Mouse (Mus musculus): ENCODE results near the gene B430306N03Rik.
A peak's percentile ranks its signal among the peaks of the same experiment; 100 is the strongest.
"Not testable (repeated sequence)": the region's sequence is repeated elsewhere in the genome, so short reads cannot be mapped to it uniquely, and the experiment has no call there.

B430306N03Rik gene

DNA sequence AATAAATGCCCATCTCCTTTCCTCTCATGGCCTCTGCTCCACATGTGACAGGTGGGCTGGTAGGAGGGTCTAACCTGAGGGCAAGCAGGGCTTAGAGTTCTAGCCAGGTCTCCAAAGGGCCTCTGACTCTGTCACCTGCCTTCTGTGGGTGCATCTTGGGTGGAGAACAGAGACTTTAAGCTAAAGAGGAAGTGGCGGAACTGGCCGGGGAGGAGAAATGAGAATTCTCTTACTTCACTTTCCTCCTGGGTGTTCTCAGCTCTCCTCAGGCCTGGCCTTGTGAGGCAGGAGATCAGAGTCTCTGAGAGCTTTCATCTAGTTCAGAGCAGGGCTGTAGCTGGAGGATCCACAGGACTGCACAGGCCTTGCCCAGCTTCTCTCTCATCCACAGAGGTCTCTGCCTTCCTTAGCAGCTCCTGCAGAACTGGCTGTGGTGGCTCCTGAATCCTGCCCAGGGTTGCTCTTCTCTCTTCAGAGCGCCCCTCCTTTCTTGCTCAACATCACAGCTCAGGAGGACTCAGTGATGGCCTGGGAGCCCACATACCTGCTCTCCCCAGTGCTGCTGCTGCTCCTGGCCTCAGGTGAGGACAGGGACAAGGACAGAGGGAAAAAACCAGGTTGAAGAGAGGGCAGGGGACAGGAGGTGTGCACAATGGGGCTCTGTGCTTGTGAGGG lies at the start of gene B430306N03Rik:
B430306N03Rik (plus strand) TSS at position 237 of the 675 bp plus-strand sequence.
- DNase-seq = not testable (repeated sequence)

DNA sequence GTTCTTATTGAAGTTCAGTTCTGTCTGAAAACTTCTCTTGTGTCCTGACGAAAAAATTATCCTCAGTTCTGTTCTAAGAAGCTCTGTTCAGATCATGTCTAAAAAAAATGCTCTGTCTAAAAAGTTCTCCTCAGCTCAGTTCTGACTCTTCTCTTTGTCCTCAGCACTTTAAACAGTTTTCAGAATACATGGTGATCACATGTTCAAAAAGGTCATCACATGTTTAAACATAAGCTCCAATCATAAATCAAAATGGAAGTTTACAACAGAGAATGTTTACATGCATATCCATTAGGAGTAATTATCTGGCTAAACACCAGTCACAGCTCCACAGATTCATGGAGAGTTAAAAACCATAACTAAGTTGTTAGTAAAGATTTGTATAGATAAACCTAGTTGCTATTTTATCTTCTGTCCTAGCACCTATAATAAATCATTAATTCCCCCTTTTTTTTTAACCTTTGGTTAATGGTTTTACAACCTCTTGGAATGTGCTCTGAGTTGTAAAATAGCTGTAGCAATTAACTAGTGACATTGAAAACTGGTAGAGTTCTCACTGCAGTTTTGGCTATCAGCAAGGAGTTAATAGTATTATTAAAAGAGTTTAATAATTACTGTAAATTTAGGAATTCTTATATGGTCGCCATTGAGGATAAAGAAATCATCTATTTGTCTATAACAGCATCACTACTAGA lies 49.2 kb upstream of the B430306N03Rik start:
- no peak for DNase-seq

DNA sequence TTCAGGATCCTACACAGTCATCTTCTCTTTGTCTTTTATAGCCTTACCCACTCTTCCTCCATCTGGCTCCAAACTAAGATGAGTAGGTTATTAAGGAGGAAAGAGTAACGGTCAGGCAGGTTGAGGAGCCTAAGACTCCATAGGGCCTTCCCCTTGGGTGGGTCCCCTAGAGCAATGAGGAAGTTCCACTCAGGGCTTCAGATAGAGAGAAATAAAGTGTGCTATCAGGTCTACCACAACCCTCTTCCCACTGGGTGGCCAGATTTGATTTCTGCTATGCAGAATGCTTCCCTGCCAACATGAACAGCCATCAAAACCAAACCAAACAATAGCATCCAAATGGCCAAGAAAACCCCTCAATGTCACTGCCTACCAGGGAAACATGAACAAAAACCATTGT lies 48.4 kb upstream of the B430306N03Rik start:
- no peak for DNase-seq

DNA sequence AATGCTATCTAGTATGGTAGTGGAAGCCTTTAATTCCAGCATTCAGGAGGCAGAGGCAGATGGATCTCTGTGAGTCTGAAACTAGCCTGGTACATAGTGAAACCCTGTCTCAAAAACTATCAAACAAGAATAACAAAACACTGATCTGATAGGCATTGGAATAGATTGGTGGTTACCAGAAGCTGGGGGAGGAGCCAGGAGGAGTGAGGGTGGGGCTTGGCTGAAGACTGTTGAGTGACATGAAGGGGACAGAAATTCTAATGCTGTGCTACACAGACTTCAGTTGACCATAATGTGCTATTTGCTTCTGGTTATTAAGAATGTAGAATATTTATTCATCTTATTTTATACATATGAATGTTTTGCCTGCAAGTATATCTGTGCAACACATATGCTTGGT lies 47.7 kb upstream of the B430306N03Rik start:
- no peak for DNase-seq

DNA sequence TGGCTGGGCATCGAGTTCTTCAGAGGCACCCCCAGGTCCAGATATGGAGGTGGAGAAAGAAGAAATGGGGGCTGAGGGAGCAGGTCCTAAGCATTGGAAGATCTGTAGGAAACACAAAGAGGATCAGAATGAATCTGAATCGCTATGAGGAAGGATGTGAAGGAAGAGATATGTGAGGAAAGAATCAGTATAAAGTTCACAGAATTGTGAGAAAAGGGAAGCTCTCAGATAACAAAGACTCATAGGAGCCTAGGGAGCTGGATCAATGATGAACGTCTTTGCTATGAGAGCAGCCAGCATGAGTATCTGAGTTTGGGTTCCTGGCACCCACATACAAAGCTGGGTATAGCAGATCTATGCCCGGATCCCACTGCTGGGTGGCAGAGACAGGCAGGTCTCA lies 46.1 kb upstream of the B430306N03Rik start:
- no peak for DNase-seq

DNA sequence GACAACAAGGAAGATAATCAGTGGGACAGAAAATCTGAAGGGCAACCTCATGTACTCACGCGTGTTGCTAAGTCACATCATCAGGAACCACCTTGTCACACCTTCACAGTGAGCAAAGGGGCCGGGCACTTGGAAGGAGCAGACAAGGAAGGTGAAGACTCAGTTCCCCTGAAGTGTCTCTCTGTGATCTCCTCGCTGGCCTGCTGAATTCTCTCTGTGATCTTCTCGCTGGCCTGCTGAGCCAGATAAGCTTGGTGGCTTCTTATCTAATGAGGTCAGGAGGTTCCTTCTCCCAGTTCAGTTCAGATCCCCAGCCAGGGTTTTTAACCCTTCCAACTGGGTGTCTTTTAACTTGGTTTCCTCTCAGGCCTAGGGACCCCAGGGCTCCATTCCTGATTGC lies 43.8 kb upstream of the B430306N03Rik start:
- no peak for DNase-seq

DNA sequence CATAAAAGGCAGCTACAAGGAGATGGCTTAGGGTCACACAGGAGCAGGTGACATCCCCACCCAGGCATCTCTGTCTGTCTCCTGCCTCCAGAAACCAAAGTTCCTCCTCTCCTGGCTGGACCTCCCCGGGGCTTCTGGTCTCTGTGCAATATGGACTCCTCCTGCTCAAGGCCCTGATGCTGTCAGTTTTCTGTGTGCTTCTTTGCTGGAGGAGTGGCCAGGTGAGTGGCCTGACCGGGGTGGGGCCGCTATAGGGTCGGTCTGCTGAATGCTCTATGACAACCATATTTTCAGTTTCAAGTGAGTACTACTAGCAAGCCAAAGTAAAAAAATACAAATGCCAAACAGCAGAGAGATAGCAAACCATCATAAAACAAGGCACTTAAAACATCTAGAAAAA lies 43.3 kb upstream of the B430306N03Rik start:
- no peak for DNase-seq

DNA sequence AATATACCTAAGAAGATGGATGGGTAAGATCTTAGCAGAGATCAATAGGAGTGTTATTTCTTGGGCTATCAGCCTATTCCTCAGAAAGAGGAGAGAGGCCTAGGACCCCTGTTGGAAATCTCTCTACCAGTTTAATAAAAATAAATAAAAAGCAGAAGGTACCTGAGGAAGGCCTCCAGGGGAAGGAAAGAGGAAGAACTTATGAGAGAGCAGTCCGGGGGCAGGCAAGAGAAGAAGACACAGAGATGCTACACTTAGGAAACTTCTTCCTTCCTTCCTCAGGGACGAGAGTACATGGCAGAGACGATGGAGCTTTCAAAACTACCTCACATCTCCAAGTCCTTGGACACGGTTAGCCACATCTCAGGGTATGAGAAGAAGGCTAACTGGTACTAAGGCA lies 41.8 kb upstream of the B430306N03Rik start:
- DNase-seq = no peak

DNA sequence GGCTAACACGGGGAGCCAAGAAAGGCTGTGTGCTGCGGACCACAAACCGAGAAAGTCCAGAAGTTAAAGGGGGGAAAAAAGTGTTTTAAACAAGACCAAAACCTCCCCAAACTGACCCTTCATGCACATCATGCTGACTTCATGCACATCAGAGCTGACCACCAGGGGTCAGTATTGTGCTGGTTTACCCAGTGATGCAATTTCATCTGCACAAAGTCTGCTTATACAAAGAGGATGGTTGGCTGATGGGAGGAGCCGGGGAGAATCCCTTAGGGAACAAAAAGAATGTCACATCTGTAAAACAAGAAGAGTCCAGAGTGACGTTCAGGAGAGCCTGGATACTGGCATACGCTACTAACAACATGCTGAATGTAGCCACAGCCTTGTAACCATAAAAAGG lies 41.1 kb upstream of the B430306N03Rik start:
- DNase-seq = peak; percentile 86

DNA sequence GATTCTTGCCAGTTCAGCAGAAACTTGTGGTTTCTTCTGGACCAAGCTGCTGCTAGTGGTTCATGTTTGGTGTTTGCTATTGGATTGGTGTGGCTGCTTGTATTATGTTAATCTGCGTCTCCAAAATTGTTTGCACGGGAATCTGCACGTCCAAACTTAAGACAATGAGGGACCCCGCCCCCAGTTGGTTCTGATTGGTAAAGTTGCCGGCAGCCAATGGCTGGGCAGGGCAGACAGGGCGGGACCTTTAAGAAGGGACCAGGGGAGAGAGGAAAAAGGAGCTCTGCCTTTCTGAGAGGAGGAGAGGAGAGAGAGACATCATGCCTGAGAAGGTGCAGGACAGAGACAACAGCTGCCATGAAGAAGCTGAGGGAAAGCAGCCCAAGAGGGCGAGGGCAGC lies 40.2 kb upstream of the B430306N03Rik start:
- no peak for DNase-seq

DNA sequence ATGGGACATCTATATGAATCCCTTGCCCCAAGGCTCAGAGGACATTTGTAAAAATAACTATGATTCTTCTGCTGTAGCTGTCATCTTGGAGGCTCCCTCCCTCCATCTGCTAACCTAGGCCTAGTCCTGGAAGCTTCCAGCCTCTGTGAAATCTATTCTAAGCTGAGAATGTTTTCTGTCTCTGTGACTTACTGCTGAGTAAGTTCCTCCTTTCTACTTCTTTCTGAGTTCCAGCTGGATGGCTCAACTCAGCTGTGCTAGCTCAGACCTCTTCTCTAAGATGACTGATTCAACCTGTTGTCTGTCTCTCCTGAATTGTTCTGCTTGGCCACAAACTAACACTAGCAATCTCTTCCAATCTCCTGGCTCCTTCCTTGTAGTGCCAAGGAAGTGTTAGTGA lies 37.6 kb upstream of the B430306N03Rik start:
- no peak for DNase-seq

DNA sequence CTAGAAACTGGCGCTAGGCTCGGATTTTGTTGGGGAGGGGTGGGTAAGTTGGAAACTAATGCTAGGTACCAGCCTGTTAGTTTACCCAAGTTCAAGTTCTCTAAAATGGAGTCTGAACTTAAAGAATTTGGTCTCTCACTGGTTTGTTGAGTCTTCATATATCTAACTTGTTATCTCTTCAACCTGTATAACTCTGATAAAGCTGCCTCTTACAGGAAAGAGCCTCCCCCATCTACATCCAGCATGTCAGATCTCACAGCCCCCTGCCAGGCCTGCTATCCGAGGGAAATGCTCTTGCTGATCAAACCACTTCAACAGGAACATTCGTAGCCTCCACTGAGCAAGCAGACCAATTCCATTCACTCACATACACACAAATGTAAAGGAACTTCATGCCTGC lies 36.9 kb upstream of the B430306N03Rik start:
- no peak for DNase-seq

DNA sequence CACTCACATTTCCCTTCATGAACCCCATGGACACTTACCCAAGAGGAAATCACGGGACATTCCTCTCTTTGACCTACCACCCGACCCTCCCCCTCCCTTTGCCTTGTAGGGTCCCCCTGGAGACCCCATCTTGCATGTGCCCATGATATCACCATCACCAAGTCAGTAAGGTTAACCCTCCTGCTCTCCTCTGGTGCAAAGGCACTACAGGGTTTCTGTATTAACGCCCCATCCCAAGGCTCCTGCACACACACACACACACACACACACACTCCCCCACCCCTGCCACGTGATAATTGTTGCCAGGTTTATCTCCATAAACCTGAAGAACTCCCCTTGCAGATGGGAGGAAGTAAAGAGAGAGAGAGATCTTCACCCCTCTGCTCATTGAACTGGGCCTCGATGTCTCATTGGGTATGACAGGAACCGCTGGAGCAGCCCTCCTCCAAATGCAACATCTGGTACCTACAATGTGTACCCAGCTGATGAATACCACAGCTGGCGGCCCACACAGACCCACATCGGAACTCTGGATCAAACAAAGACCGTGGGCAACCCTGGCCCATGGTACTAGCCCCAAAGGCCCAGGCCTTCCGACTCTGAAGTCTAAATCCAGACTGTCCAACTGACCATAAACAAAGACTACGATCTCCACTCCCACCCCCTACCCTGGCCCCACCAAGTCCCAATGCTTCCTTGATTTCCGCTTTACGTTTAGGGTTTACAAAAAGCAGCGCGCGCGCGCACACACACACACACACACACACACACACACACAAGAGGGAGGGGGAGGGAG lies 34.8 kb upstream of the B430306N03Rik start:
- DNase-seq = no peak

DNA sequence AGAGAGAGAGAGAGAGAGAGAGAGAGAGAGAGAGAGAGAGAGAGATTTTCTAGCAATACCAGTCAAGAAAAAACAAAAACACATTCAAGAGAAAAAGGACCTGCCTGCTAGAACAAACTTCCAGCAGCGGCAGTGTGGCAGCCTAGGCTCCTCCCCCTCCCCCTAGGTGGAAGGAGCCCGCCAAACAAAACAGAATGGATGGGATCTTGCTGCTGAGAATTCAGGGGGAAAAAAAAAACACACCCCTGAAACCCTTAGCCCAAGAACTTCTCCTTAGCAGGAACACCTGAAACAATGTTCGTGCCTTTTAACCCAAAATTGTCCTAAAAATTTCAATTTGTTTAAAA lies 34.2 kb upstream of the B430306N03Rik start:
- DNase-seq = peak; percentile 11

DNA sequence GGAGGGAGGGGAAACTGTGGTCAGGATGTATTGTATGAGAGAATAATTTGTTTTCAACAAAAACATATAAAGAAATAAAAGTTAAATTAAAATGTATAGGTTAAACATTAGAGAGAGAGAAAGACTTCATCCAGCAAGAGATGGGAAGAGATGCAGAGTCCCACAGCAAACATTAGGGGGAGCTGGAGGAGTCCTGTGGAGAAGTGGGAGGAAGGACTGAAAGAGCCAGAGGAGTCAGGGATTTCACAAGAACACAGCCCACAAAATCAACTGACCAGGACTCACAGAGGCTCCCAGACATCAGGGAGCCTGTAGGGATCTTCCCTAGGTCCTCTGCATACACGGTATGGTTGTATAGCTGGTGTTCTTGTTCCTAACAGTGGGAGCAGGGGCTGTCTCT lies 29.2 kb upstream of the B430306N03Rik start:
- no peak for DNase-seq

DNA sequence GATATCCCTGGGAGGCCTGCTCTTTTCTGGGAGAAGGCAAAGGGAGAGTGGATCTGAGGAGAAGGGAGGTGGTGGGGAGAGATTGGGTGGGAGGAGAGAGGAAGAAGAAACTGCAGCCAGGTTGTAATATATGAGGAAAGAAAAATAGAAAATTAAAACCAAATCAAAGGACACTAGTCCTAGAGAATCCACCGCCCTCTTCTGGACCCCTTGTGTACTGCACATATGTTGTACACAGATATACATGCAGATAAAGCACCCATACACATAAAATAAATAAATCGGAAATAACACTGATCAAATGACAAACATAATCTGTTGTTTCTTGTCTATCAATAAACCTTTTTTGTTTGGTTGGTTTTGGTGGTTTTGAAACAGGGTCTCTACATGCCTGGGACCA lies 28.7 kb upstream of the B430306N03Rik start:
- DNase-seq = peak; percentile 30

DNA sequence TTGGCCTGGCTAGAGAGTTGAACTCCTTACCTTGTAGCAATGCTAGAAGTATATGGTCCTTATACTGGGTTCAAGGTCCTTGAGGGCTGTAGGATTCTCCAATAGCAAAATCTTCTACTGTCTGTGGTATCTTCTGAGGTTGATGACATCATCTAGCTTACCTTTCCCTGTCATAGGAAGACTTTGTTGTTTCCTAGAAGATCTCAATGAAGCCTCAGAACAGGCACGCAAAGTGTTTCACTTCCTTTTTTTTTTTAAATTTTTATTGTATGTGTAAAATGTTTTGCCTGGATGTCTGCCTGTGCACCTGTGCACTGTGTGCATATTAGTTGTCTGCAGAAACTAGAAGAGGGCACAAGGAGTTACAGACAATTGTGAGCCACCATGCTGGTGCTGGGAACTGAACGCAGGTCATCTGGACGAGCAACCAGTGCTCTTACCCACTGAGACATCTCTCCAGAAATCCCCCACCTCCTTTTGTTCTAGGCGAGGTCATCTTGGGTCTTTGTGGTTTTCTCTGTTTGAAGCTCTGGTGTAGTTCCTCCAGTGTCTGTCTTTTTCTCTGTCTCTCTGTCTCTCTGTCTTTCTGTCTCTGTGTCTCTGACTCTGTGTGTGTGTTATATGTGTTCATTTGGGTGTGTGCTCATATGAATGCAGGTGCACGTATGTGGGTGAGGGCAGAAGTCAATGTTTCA lies 22.3 kb upstream of the B430306N03Rik start:
- DNase-seq = no peak

DNA sequence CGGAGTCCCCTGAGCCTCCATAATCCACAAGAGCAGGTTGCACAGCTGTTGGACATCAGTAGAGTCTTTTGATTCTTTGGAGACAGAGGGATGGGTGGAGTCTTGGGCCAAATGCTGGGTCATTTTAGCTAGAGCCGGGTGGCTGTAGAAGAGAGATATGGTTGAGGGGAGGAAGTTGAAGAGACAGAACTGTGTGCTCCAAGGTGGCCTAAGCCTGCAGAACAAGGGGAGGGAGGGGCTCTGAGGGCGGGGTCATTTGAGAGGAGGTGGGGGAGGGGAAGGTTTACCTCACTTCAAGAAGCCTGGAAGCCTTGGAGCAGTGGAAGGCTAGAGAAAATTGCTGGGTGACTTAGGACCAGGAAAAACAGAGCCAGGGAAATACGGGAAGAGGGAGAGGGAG lies 16.7 kb upstream of the B430306N03Rik start, which contains the start of gene Treml2:
Treml2 (plus strand) TSS at position 296 of the 400 bp plus-strand sequence.
- DNase-seq = no peak

DNA sequence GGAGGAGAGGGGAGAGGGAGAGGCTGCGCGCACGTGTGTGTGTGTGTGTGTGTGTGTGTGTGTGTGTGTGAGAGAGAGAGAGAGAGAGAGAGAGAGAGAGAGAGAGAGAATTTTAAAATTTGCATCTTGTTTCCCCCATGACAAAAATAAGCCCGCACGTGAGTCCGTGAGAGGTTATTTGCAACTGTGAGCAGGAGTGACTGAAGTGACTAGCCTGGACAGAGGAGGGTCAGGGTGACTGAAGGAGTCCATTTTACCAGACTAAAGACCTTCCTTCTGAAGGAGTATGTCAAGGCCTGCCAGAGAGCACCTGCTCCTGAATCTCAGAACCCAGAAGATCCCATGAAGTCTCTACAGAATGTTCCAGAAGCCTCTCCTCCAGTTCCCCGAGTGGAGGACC lies 16.2 kb upstream of the B430306N03Rik start:
- no peak for DNase-seq

DNA sequence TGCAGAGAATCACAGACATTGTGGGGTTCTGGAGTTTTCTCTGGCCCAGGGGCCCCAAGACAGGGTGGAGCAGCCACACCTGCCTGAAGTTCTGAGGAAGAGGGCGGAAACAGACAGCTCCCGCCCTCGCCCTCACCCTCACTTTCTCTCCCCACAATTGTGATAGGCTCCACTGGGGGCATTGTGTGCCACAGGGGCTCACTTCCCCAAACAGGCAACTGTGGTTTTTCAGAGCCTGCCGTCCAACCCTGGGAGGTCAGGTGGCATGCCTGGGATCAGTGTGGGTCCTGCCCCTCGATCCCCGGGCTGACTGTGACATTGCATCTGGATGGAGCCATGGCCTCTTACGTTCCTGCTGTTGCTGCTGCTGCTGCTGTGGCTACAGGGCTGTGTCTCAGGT lies 15.7 kb upstream of the B430306N03Rik start:
- no peak for DNase-seq

DNA sequence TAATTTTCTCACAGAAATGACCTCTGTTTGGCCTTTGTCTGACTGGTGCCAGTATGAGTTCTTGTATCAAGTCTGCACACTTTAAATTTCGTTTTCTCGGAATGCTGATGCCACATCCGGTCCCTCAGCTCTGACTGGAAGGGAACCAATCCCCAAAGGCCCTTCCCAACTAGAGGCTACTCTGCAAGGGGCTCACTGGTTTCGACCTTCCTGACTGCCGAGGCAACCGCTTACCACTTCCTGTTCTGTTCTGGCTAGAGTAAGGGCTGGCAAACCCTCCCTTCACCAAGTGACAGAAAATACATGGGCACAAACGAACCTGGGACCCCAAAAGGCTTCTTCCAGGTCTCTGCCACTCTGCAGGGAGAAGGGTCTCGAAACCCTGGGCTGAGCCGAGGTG lies 15.1 kb upstream of the B430306N03Rik start:
- no peak for DNase-seq

DNA sequence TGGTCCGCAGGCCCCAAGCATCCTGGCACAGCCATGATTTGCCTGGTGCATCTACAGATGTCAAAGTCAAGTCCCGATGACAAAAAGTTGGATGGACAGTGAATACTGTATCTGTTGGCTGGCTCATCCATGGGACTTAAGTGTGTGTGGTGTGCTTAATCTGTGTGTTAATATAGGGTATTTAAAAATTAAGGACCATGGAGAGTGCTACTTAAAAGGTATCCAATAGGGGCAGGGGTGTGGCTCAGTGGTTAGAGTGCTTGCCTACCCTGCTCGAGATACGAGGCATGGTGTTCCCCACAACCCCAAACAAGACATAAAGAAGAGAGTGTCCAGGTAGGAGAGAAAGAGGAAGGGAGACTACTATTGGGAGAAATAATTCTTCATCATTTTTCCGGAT lies 14.1 kb upstream of the B430306N03Rik start:
- DNase-seq = no peak

DNA sequence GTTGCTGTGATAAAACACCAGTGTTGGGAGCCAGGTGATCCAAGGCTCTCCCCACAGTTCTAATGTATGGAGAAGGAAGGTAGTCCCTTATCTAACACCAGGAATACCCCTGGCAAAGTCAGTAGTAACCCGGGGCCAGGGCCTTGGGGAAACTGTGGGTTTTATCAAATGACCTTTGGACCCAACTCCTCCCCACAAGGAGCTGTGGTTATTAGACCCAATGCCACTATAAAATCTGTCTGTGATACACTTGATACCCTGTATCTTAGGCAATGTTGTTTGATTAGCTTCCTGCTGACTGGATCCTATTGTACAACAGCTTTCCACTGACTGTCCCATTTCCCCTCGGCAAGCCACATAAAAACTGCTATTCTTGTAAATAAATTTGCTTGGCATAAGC lies 3.8 kb upstream of the B430306N03Rik start:
- DNase-seq = no peak

Data from right cerebral cortex, postnatal 4 days (tissue).